Mouse (Mus musculus): Measurements from ENCODE around the gene 4921536K21Rik.

4921536K21Rik gene

GRCm38 (mm10) chr11:3910513-3911310 is 15.8 kb upstream of the 4921536K21Rik start:
- no peak for DNase-seq

GRCm38 (mm10) chr11:3909236-3909635 is 14.3 kb upstream of the 4921536K21Rik start:
- no peak for DNase-seq

- no peak for DNase-seq
Measured at GRCm38 (mm10) chr11:3905446-3905845, 10.5 kb upstream of the 4921536K21Rik start.

GRCm38 (mm10) chr11:3904673-3905072 is 9.8 kb upstream of the 4921536K21Rik start:
- DNase-seq, result no peak

- no peak for DNase-seq
Measured at GRCm38 (mm10) chr11:3903046-3903445, 8.1 kb upstream of the 4921536K21Rik start.

- DNase-seq, result no peak
Measured at GRCm38 (mm10) chr11:3902516-3902915, 7.6 kb upstream of the 4921536K21Rik start.

GRCm38 (mm10) chr11:3900296-3900695 is 5.4 kb upstream of the 4921536K21Rik start:
- DNase-seq, result no peak

- DNase-seq, result no peak
Measured at GRCm38 (mm10) chr11:3895933-3896332, 1.0 kb upstream of the 4921536K21Rik start.

GRCm38 (mm10) chr11:3895458-3895857 is 560 bp upstream of the 4921536K21Rik start:
- DNase-seq, result no peak

- no peak for DNase-seq
Measured at GRCm38 (mm10) chr11:3893970-3894369, 928 bp downstream of the 4921536K21Rik start.

GRCm38 (mm10) chr11:3887331-3887730 is 7.6 kb downstream of the 4921536K21Rik start:
- no peak for DNase-seq

GRCm38 (mm10) chr11:3883711-3884110 is 11.2 kb downstream of the 4921536K21Rik start:
- no peak for DNase-seq

- DNase-seq, result peak; percentile 17 to 71
Measured at GRCm38 (mm10) chr11:3879836-3880235, 15.1 kb downstream of the 4921536K21Rik start.

GRCm38 (mm10) chr11:3878660-3879059 is 16.2 kb downstream of the 4921536K21Rik start:
- DNase-seq, result no peak

- DNase-seq, result no peak
Measured at GRCm38 (mm10) chr11:3876419-3876818, 18.5 kb downstream of the 4921536K21Rik start.

- DNase-seq, result no peak
Measured at GRCm38 (mm10) chr11:3864343-3864742, 30.6 kb downstream of the 4921536K21Rik start.

- peak; percentile 24 to 37 for DNase-seq
Measured at GRCm38 (mm10) chr11:3863454-3864112, 31.3 kb downstream of the 4921536K21Rik start, which contains the start of gene Osbp2. Gene Osbp2 (minus strand): TSS chr11:3863903.

GRCm38 (mm10) chr11:3862661-3863453 is 32.0 kb downstream of the 4921536K21Rik start:
- DNase-seq, result no peak

- DNase-seq, result no peak
Measured at GRCm38 (mm10) chr11:3860361-3860760, 34.5 kb downstream of the 4921536K21Rik start.

GRCm38 (mm10) chr11:3859778-3860177 is 35.1 kb downstream of the 4921536K21Rik start:
- no peak for DNase-seq

GRCm38 (mm10) chr11:3857902-3858301 is 37.0 kb downstream of the 4921536K21Rik start:
- DNase-seq, result no peak

- no peak for DNase-seq
Measured at GRCm38 (mm10) chr11:3855846-3856245, 39.1 kb downstream of the 4921536K21Rik start.

GRCm38 (mm10) chr11:3854156-3854555 is 40.7 kb downstream of the 4921536K21Rik start:
- DNase-seq, result no peak

Data from spleen, adult 18-20 months (tissue).